Mouse (Mus musculus) thymus, adult 2 months (tissue): Measurements from ENCODE around the gene Mtmr3.

Experiments used
- CTCF ChIP-seq: fragments of 200-500 bp; IDR thresholded peaks from 2 replicates; pipeline ENCODE4 v1.5.1; 2012; ENCODE audit warnings: mild to moderate bottlenecking, control low read depth, low read length, moderate library complexity, borderline replicate concordance; ENCODE audit not compliant: control insufficient read depth, poor library complexity, insufficient read depth; ENCODE audit errors: extremely low read depth
- POLR2A ChIP-seq: fragments of 200-500 bp; IDR thresholded peaks from 2 replicates; pipeline ENCODE4 v1.6.1; 2012; ENCODE audit warnings: mild to moderate bottlenecking, low read length, control low read depth, moderate library complexity; ENCODE audit not compliant: control insufficient read depth, poor library complexity, insufficient read depth; ENCODE audit errors: extremely low read depth

DNA sequence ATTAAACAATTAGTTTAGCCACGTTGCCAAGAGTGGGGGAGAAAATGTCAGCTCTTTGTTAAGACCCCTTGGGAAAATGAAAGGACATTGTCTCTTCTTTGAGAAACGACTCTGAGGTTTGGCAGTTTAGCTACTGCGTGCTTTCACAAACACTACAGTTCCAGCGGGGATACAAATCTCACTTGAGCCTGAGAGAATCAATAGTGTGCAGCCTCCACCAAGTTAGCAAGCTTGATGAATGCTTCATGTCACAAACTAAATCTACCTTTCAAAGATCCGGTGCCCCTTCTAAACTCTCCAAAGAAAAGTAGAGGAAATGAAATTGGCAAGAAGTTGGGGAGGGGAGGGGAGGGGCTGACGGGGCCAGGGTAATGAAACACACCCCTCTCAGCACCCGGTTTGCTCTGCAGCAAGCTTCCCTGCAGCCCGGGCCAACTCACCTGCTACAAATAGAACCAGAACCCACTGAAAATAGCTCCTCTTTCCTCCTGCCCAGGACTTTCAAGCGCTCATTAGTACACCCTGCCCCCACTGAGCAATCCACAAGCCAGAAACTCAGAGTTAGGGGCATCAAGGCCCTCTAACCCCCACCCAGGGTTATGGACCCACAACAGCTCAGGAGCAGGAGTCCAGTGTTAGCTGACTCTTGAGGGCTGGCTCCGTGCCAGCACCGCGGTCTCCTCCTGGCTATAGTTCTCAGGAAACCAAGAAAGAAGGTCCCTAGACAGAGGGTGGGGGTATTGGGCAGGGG lies 8.2 kb upstream of the Mtmr3 start:
- no peak for TF ChIP-seq CTCF
- TF ChIP-seq POLR2A: no peak
